22 mouse cellular contexts compared by ENCODE assay signal in the genomic region with DNA sequence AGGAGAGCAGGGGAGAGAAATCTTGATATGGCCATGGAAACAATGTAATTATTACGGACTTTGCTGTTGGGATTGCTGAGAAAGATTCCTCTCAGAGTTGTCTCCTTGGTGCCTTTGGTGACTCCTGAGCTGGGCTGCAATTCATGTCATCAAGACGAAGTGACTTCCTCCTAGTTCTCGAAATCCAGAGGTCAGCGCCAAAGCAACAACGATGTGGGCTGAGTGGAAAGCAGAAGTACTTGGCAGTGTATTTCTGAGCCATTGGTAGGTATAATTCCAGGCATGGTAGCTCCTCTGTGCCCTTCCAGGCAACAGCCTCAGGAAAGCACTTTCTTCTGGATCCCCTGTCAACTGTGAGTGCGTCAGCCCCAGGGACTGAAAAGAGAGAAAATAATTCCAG. TPM values are rescaled to one million over a fixed set of nuclear protein-coding genes. Genes with fewer than 3 reads are reported as not detected.
A peak's percentile ranks its signal among the peaks of the same experiment; 100 is the strongest.
DNase-seq lines count a peak whose midpoint lies in the region; ATAC-seq lines count a peak whose summit lies in the region.
"Had no signal": no experiment of that assay in that cellular context is flagged by ENCODE, and none has a peak within 500 bp of the region (broad histone marks: within the 10 kb centered on the region; RNA-seq: fewer than 3 reads in every experiment).

No protein-coding gene starts in this region.

- no peaks in the 10 kb centered on the region for H3K27me3 ChIP-seq in hindbrain, embryonic 16.5 days (replicated peaks; ENCODE audit: control insufficient read depth, insufficient read depth, low read length)
- H3K27me3 ChIP-seq in hindbrain, embryonic 10.5 days (ENCODE audit: insufficient read depth, poor library complexity, severe bottlenecking), result no peaks in the 10 kb centered on the region
- H3K27me3 ChIP-seq in midbrain, embryonic 14.5 days (ENCODE audit: control insufficient read depth, insufficient read depth, low read length), result no peaks in the 10 kb centered on the region
- H3K27me3 ChIP-seq in midbrain, embryonic 15.5 days (replicated peaks), result no peaks in the 10 kb centered on the region
- H3K27me3 ChIP-seq: embryonic facial prominence, embryonic 12.5 days; limb, embryonic 13.5 days had no signal

- H3K9me3 ChIP-seq in hindbrain, embryonic 16.5 days (ENCODE audit: control insufficient read depth, low read length), result no peaks in the 10 kb centered on the region
- no peaks in the 10 kb centered on the region for H3K9me3 ChIP-seq in hindbrain, embryonic 10.5 days
- no peaks in the 10 kb centered on the region for H3K9me3 ChIP-seq in midbrain, embryonic 14.5 days (ENCODE audit: control insufficient read depth, low read length)
- H3K9me3 ChIP-seq in midbrain, embryonic 15.5 days, result no peaks in the 10 kb centered on the region
- H3K9me3 ChIP-seq: embryonic facial prominence, embryonic 12.5 days; limb, embryonic 13.5 days had no signal

- 87% methylated on average over 6 of the region's 6 CpGs for WGBS in hindbrain, embryonic 16.5 days
- 90% methylated on average over 6 of the region's 6 CpGs for WGBS in hindbrain, embryonic 10.5 days
- WGBS in midbrain, embryonic 14.5 days, result 89% methylated on average over 6 of the region's 6 CpGs
- 80% methylated on average over 6 of the region's 6 CpGs for WGBS in midbrain, embryonic 15.5 days

- H3K4me2 ChIP-seq in hindbrain, embryonic 16.5 days (ENCODE audit: low read length), result no peak overlapping the region
- H3K4me2 ChIP-seq in midbrain, embryonic 14.5 days (ENCODE audit: low read length), result no peak overlapping the region
- H3K4me2 ChIP-seq in midbrain, embryonic 15.5 days, result no peak overlapping the region
- H3K4me2 ChIP-seq: embryonic facial prominence, embryonic 12.5 days; limb, embryonic 13.5 days; lung, embryonic 14.5 days had no signal

- DNase-seq in hindbrain, embryonic 10.5 days (ENCODE audit: low spot score), result no peak
- peak; percentile 3 for DNase-seq in midbrain, embryonic 14.5 days
- DNase-seq in thymus, postnatal 0 days (ENCODE audit: low spot score), result no peak
- DNase-seq in kidney, postnatal 36 days, result no peak
- DNase-seq: B cell, adult 2 months; cerebellum, adult 8-10 months; gastrocnemius, postnatal 14 days; heart, postnatal 14 days; kidney, adult 11 months; lung, embryonic 14.5 days; right cerebral cortex, adult 18-20 months; thymus, postnatal 4 days had no signal

- H3K4me3 ChIP-seq in hindbrain, embryonic 16.5 days (ENCODE audit: low read length), result no peak overlapping the region
- H3K4me3 ChIP-seq in hindbrain, embryonic 10.5 days, result no peak overlapping the region
- H3K4me3 ChIP-seq in midbrain, embryonic 14.5 days (replicated peaks; ENCODE audit: low read depth, low read length), result no peak overlapping the region
- no peak overlapping the region for H3K4me3 ChIP-seq in midbrain, embryonic 15.5 days
- H3K4me3 ChIP-seq: embryonic facial prominence, embryonic 12.5 days; erythroblast, embryonic 14.5 days; limb, embryonic 13.5 days had no signal

- ATAC-seq in hindbrain, embryonic 16.5 days, result 0 out of 2 replicates have a peak, but pooled peaks have one; percentile 40
- no peak for ATAC-seq in midbrain, embryonic 14.5 days (ENCODE audit: low FRiP score, low TSS enrichment)
- no peak for ATAC-seq in midbrain, embryonic 15.5 days (replicated peaks)
- ATAC-seq in granulocyte monocyte progenitor cell, adult 5-6 weeks (replicated peaks; ENCODE audit: poor library complexity, severe bottlenecking), result peak; percentile 99

- H3K4me1 ChIP-seq in hindbrain, embryonic 16.5 days (ENCODE audit: control insufficient read depth, insufficient read depth, low read depth, low read length), result no peaks in the 10 kb centered on the region
- H3K4me1 ChIP-seq in hindbrain, embryonic 10.5 days (replicated peaks), result no peaks in the 10 kb centered on the region
- H3K4me1 ChIP-seq in midbrain, embryonic 14.5 days (ENCODE audit: control insufficient read depth, insufficient read depth, low read length), result no peaks in the 10 kb centered on the region
- H3K4me1 ChIP-seq in midbrain, embryonic 15.5 days, result no peaks in the 10 kb centered on the region
- H3K4me1 ChIP-seq: limb, embryonic 13.5 days had no signal

- H3K9ac ChIP-seq in hindbrain, embryonic 16.5 days (ENCODE audit: low read depth, low read length), result no peak overlapping the region
- no peak overlapping the region for H3K9ac ChIP-seq in midbrain, embryonic 14.5 days (replicated peaks; ENCODE audit: low read length)
- no peak overlapping the region for H3K9ac ChIP-seq in midbrain, embryonic 15.5 days
- H3K9ac ChIP-seq: embryonic facial prominence, embryonic 12.5 days; limb, embryonic 13.5 days; lung, embryonic 14.5 days had no signal

- no peak overlapping the region for H3K27ac ChIP-seq in hindbrain, embryonic 16.5 days (ENCODE audit: low read depth, low read length)
- no peak overlapping the region for H3K27ac ChIP-seq in hindbrain, embryonic 10.5 days
- no peak overlapping the region for H3K27ac ChIP-seq in midbrain, embryonic 14.5 days (replicated peaks; ENCODE audit: low read depth, low read length)
- H3K27ac ChIP-seq in midbrain, embryonic 15.5 days, result no peak overlapping the region
- H3K27ac ChIP-seq: embryonic facial prominence, embryonic 12.5 days; limb, embryonic 13.5 days; macrophage had no signal

- no peaks in the 10 kb centered on the region for H3K36me3 ChIP-seq in hindbrain, embryonic 16.5 days (ENCODE audit: control insufficient read depth, insufficient read depth, low read length)
- H3K36me3 ChIP-seq in hindbrain, embryonic 10.5 days, result no peaks in the 10 kb centered on the region
- no peaks in the 10 kb centered on the region for H3K36me3 ChIP-seq in midbrain, embryonic 14.5 days (ENCODE audit: control insufficient read depth, insufficient read depth, low read length)
- no peaks in the 10 kb centered on the region for H3K36me3 ChIP-seq in midbrain, embryonic 15.5 days (replicated peaks)
- H3K36me3 ChIP-seq: embryonic facial prominence, embryonic 12.5 days; limb, embryonic 13.5 days had no signal

RNA-seq across cellular contexts. Expression of gene Rap2b, which starts 39.8 kb away (rescaled TPM):
- 10.3 and 10.7 TPM in 2 replicates for polyA plus RNA-seq in hindbrain, embryonic 16.5 days (2015; fragmentation: Nextera tagmentation; extraction: Ambion mirVana)
- polyA plus RNA-seq in hindbrain, embryonic 10.5 days (2016; fragmentation: Nextera tagmentation; extraction: Ambion mirVana), result 10.8 and 11.6 TPM in 2 replicates
- polyA plus RNA-seq in midbrain, embryonic 14.5 days (2014; fragmentation: Nextera tagmentation; extraction: Ambion mirVana), result 12.6 and 13.2 TPM in 2 replicates
- polyA plus RNA-seq in midbrain, embryonic 15.5 days (2015; fragmentation: Nextera tagmentation; extraction: Ambion mirVana), result 10.9 and 11.0 TPM in 2 replicates
- 4.0 and 5.2 TPM in 2 replicates for total RNA-seq in granulocyte monocyte progenitor cell, adult 5-6 weeks (2014; fragmentation: Nextera tagmentation)
- 8.1 and 10.5 TPM in 2 replicates for total RNA-seq in granulocyte monocyte progenitor cell, adult 5-6 weeks (2017)
- polyA plus RNA-seq in thymus, postnatal 0 days (2015; fragmentation: Nextera tagmentation; extraction: Ambion mirVana), result 13.3 and 14.5 TPM in 2 replicates

RNA-seq across cellular contexts. Expression of gene B430305J03Rik, which starts 44.1 kb away (rescaled TPM):
- polyA plus RNA-seq in hindbrain, embryonic 16.5 days (2015; fragmentation: Nextera tagmentation; extraction: Ambion mirVana), result not detected in 2 replicates
- polyA plus RNA-seq in hindbrain, embryonic 10.5 days (2016; fragmentation: Nextera tagmentation; extraction: Ambion mirVana), result not detected in 2 replicates
- not detected in 2 replicates for polyA plus RNA-seq in midbrain, embryonic 14.5 days (2014; fragmentation: Nextera tagmentation; extraction: Ambion mirVana)
- not detected in 2 replicates for polyA plus RNA-seq in midbrain, embryonic 15.5 days (2015; fragmentation: Nextera tagmentation; extraction: Ambion mirVana)
- 0.06 TPM in 1 of 2 replicates, not detected in the other for total RNA-seq in granulocyte monocyte progenitor cell, adult 5-6 weeks (2014; fragmentation: Nextera tagmentation)
- total RNA-seq in granulocyte monocyte progenitor cell, adult 5-6 weeks (2017), result 0.15 and 0.34 TPM in 2 replicates
- not detected in 2 replicates for polyA plus RNA-seq in thymus, postnatal 0 days (2015; fragmentation: Nextera tagmentation; extraction: Ambion mirVana)
- polyA plus RNA-seq: embryonic facial prominence, embryonic 12.5 days; erythroblast, embryonic 14.5 days; forebrain, embryonic 14.5 days; kidney, embryonic 16.5 days; limb, embryonic 13.5 days; lung, embryonic 14.5 days; neural tube, embryonic 11.5 days had no signal

Comparison
In these comparisons a context has a peak if more than half of its experiments do, and no peak if none do; other contexts are left out.
1. ATAC-seq: peak in hindbrain, embryonic 16.5 days (single experiment) and granulocyte monocyte progenitor cell, adult 5-6 weeks (single experiment); none in midbrain, embryonic 14.5 days (single experiment) and midbrain, embryonic 15.5 days (single experiment).